Mouse (Mus musculus) ovary, adult 18-20 months (tissue): ENCODE data around the gene Rapgef5.

Experiments
- DNase-seq: peaks from one replicate; pipeline ENCODE4 v3.0.0; 2022; ENCODE audit warnings: low spot score, mixed read lengths

Gene Rapgef5

GRCm38 (mm10) chr12:117531106-117531505 is 14.8 kb downstream of the Rapgef5 start:
- no peak for DNase-seq

DNA sequence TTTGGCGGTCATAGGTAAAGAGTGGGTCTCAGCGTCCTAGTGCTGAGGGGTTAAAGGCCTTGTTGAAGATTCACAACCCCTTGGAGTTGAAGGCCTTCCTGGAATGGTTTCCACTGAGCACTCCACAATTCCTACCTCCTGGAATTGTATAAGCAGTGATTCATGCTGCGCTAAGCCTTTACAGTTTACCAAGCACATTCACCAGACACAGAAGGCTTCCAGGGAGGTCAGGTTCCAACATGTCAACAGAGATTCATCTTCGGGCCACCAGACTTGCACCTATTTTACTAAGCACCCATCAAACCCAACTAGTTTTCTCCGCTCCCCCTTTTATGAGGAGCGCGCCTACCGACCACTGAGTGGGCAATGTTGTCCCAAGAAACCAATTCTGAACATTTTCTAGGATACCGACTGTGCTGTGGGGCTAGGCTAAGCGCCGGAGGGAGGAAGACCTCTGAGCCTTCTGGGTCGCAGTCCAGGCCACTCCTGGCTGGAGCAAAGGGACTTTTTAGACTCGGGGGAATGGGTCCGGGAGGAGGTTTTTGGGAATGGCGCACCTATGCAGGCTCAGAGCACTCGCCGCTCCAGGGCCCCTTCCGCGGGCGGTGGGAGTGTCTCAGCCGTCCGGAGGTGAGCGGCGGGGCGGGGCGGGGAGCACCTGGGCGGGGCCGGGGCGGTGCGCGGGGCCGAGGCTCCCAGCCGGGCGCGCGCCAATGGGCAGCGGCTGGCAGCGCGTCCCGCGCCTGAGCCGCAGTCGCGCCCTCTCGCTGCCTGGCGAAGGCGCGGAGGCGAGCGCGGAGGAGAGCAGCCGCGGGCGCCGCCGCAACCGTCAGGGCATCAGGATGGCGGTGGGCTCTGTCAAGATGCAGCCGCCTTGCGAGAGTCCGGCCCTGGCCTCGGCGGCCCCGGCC is 17.2 kb downstream of the Rapgef5 start:
- no peak for DNase-seq

DNA sequence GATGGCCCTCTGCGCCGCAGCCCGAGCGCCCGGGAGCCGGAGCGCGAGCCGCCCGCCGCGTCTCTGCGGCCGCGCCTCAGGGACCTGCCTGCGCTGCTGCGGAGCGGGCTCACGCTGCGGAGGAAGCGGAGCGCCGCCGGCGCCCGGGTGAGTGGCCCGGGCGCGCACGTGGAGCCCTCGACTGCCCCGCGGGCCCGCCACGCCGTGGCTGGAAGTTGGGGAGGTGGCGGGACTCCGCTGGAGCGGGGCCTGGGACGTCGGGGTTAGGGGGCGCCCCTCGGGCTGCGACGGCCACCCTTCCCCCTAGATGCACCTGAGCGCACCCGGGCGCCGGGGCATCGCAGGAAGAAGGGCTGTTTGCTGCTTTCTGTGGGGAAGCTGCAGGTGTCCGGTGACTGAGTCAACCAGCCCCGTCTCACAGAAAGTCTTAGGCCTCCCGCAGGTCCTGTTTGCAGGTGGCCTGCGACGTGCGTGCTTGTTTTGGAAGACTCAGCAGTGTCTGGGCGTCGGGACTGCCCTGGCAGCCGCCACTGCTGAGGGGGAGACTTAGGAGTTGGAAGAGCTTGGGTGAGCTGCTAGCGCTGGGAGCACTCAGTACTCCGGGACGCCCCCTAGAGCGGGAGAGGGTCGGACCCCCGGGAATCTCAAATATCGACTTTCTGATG is 17.9 kb downstream of the Rapgef5 start:
- DNase-seq: no peak

GRCm38 (mm10) chr12:117540352-117540751 is 24.1 kb downstream of the Rapgef5 start:
- DNase-seq: no peak

GRCm38 (mm10) chr12:117545277-117545676 is 29.0 kb downstream of the Rapgef5 start:
- DNase-seq: no peak

- no peak for DNase-seq
Measured at GRCm38 (mm10) chr12:117553353-117553752, 37.1 kb downstream of the Rapgef5 start.

DNA sequence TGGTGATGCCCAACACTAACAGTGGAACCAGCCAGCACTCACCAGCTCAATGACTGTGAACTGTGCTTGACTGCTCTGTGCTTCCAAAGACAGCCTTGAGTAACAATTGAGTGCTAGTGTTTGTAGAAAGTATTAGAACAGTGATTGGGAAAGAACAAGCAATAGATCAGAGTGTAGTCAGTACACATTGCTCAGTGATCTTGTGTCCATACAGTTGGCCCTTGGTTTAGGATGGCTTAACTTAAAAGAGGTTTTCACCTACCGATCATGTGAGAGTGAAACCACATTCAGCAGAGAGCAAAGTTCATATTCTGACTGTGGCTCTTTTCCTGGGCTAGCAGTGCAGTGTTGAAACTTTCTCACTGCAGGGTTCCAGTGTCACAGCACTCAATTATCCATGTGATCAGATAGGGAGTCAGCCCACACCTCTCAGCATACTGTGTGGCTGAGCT is 38.4 kb downstream of the Rapgef5 start:
- no peak for DNase-seq

- DNase-seq: no peak
Measured at GRCm38 (mm10) chr12:117560450-117560849, 44.2 kb downstream of the Rapgef5 start.

DNA sequence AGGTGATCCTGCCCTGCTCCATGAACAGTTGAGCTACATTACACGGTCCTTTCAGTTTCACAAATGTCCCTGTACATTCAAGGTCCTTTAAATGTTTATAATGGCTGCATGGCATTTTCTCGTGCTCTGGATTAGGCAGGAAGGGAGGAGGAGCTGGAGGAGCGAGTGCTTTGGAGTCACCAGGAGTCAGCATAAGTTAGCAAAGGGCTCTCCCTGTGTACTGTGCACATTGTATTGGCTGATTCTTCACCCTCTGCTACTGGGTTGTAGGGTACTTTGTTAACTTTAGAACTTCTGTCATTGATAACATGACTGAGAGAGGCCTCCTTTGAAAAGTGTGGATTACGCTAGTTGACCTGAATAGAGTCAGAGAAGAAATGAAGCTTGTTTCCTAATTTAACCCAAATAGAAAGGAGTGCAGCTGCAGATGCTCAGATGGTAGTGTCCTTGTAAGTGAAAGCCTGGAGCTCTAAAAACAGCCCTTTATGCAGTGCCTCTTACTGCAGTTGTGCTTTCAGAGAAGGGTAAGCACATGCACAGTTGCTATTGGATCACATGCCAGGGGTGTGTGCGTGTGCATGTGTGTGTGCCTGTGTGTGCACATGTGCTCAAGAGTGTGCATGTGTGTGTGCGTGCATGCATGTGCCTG is 45.3 kb downstream of the Rapgef5 start:
- no peak for DNase-seq

DNA sequence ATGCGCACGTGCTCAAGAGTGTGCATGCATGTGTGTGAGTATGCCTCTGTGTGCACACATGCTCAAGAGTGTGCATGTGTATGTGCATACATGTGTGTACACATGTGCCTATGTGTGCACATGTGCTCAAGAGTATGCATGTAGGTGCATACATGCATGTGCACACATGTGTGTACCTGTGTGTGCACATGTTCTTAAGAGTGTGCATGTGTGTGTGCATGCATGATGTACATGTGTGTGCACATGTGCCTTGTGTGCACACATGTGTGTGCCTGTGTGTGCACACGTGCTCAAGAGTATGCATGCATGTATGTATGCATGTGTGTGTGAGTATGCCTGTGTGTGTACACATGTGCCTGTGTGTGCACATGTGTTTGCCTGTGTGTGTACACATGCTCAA is 45.8 kb downstream of the Rapgef5 start:
- DNase-seq: no peak

GRCm38 (mm10) chr12:117563859-117564258 is 47.6 kb downstream of the Rapgef5 start:
- no peak for DNase-seq

- DNase-seq: no peak
Measured at GRCm38 (mm10) chr12:117566298-117566697, 50.0 kb downstream of the Rapgef5 start.

DNA sequence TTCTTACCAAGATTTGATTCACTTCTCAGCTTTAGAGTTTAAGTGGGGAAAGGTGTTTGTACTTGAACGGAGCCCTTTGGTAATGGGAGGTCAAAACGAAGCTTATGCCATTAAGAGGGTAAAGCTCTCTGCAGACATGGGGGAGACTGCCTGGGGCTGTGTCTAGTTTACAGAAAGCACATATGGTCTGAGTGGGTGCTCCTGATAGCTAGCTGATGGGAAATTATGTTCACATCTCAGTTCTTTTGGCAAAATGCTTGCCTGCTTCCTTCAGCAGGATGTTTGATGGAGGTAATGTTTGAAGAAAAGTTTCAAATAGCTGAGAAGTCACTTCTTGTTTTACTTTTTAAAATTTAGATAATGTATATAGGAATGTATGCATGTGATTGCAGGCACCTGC is 53.4 kb downstream of the Rapgef5 start:
- no peak for DNase-seq

DNA sequence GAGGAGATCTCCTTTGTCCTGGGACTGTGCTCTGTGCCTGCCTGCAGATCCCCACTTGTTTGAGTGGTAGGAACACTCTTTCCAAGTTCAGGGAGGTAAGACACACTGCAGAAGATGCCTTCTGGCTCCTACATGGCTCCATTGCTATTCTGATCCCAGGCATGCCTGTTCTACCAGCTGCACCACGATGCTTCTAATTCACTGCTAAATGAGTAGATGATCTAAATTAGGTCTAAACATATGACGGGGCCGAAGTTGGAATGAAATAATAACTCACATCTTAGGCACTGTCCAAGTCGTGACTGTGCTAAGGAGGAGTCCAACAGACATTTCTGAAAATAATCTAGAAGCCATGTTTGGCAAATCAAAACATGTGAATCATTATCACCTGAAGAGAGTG is 68.0 kb downstream of the Rapgef5 start:
- no peak for DNase-seq

GRCm38 (mm10) chr12:117585390-117585789 is 69.1 kb downstream of the Rapgef5 start:
- DNase-seq: no peak

DNA sequence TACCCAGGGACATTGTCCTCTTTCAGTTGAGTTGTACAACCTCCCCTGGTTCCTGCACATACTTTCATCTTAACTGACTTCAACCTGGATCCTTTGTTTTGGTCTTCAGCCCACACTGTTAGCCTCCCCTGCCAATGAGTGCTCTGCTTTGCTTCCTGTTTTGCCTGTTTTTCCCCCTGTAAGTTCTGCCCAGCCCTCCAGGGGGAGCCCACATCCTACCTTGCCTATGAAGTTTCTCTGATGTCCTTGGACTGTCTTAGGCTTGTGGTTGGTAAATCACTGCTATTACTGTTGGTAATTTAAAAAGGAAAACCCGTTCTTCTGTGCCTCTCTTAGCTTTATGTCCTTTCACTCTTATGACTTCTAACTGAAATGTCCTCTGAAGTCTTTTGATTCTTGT is 69.8 kb downstream of the Rapgef5 start:
- peak; percentile 43 for DNase-seq

DNA sequence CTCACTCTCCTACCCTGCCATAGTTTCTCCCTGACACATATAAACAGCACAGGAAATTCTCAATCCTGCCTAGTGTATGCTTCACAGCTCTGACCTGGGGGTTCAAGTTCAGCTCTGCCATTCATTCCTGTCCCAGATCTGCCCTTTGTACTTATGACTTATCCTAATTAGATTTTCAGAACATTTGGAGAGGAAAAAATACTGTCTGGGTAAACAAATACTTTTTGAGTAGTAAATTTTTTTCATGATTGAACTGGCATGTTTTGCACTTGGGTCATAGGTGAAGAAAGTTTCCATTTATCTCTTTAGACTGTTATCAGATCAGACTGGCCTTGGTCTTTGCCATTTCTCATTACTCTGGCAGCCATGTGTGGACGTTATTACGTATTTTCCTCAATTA is 72.9 kb downstream of the Rapgef5 start:
- no peak for DNase-seq

- DNase-seq: no peak
Measured at GRCm38 (mm10) chr12:117592019-117592418, 75.7 kb downstream of the Rapgef5 start.

- no peak for DNase-seq
Measured at GRCm38 (mm10) chr12:117592583-117592982, 76.3 kb downstream of the Rapgef5 start.

- no peak for DNase-seq
Measured at GRCm38 (mm10) chr12:117595179-117595578, 78.9 kb downstream of the Rapgef5 start.

DNA sequence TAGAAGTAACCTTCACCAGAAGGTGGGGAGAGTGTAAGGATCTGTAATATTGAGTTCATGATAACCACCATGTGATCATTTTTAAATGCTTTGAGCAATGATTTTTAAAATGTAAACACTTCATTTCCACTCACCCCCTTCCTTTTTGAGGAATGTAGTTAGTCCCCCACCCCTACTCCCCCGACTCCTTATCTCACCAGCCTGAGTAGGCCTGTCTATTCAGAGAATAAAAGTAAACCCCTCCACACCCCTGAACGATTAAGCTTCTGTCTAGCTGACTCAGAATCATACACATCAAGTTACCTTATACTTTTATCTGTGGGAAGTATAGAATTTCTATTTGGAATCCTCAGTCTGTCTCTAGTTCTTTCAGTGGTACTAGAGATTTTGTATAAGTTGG is 81.9 kb downstream of the Rapgef5 start:
- no peak for DNase-seq

DNA sequence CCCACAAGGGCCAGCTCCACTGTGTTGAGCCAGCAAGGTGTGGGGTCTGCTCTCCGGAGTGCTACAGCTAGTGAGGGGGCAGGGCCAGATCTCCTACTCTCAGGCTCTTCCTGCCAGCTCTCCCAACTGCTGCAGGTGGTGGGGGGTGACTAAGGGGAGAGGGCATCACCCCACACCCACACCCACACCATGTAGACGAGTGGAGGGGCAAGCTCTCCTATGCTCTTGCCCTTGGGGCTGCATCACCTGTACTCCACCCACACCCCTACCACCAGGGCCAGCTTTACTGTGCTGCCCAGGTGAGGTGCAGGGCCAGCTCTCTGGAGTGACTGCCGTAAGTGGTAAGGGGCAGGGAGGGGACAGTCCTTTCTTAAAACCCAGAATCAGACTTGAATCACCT is 89.7 kb downstream of the Rapgef5 start:
- no peak for DNase-seq

DNA sequence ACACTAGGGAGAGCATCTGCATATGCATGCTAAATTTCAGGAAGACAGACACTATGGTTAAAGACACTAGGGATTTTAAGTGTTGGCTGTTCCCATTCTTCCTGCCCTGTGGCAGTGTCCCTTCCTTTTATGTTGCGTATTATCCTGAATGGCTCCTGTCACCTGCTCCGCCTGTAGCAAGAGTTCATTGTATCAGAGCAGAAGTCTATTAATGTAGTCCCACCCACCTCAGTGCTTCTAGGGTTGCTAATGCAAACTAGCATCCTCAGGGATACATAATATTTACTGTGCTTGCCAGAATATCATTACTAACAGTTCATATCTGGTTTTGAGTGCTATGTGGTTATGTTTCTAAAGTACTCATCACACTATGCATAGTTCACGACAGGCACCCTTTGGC is 96.4 kb downstream of the Rapgef5 start:
- DNase-seq: no peak
